Mouse (Mus musculus) liver, postnatal 0 days (tissue): ENCODE results near the gene Ttc21a.

Source experiments
- CTCF ChIP-seq: sonication (generic); IDR thresholded peaks from 2 replicates; pipeline ENCODE4 v1.5.1; 2016; ENCODE audit warnings: antibody characterized with exemption, low read depth
- EP300 ChIP-seq: IDR thresholded peaks from 2 replicates; pipeline ENCODE4 v1.6.1; 2016; ENCODE audit warnings: antibody characterized with exemption, low read depth, mild to moderate bottlenecking

GRCm38 (mm10) chr9:119988304-119988703 is 50.9 kb downstream of the Ttc21a start:
- no peak for TF ChIP-seq CTCF
- no peak for TF ChIP-seq EP300
